Mouse (Mus musculus): ENCODE measurements around the gene Smim5.

Smim5 gene

GRCm38 (mm10) chr11:115921986-115922385 is 22.2 kb downstream of the Smim5 start:
- no peak for DNase-seq (ENCODE audit: low spot score in 2 of 2)

DNA sequence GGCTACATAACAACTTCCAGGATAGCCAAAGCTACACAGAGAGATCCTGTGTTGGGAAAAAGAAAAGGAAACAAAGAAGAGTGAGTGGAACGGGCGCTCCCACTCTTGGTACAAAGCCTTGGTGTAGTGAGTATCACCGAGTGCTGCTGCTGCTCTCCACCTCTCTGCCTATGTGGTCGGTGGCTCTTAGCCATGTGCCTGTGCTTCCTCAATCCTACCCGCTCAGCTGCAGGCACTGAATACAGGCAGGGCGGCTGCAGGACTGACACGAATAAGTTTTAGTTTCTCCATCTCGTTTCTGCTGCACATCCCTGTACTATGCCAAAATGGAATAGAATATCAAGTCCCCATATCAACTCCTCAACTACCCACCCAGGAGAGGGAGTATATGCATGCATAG is 29.3 kb downstream of the Smim5 start:
- peak in 1 of 2 experiments; percentile 30 for DNase-seq (ENCODE audit: low spot score in 2 of 2)

DNA sequence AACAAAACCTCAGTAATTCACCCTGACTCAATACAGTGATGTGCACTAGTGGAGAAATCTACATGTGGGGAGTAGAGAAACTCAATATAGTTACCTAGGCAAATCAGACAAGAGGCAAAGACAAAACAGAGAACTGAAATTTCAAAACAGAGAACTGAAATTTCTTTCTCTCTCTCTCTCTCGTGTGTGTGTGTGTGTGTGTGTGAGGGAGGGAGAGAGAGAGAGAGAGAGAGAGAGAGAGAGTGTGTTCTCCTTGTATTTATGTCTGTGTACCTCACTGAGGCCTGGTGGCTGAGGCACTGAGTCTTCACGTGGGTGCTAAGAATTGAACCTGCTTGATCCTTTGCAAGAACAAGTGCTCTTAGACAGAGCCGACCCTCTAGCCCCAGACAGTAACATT is 30.1 kb downstream of the Smim5 start:
- no peak for DNase-seq (ENCODE audit: low spot score in 2 of 2)

DNA sequence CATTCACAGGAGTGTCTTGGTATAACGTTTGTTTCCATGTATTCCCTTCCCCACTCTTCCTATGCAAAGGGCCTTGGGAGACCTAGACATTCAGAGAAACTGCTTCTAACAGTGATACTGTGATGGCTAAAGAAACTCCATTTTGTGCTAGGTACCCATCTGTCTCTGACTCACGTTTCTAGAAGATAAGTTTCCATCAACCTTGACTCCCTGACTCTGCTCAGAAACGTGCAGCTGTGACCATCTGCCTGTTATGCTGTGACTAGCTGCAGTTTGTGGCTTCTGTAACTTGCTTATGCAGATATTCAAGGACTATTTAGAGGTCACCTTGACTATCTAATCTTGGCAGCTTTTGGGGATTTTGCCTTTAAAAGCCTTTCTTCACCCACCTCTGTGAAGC is 31.5 kb downstream of the Smim5 start:
- DNase-seq (ENCODE audit: low spot score in 2 of 2): no peak

GRCm38 (mm10) chr11:115933108-115933746 is 33.5 kb downstream of the Smim5 start, which contains the start of the genes Sap30bp and Recql5:
TSS of gene Sap30bp (plus strand) at chr11:115933282.
TSS of gene Recql5 (minus strand) at chr11:115933477.
- DNase-seq (ENCODE audit: low spot score in 2 of 2): peak; percentile 92 to 97

DNA sequence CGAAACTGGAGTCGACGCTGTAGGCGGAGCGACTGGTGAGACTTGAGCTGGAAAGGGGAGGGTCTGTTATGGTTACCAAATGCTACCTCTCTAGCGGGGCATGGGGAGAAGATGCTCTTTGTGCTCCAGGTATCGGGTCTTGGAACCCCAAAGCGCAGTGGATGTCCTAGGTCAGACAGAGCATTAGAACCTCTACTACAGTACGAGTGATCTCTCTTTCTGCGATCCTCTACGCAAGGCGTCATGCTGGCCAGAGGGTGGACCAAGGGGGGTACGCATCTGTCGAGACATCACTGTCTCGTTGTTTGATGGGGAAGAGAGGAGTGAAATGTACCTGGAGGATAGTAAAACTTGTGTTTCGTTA is 34.0 kb downstream of the Smim5 start:
- DNase-seq (ENCODE audit: low spot score in 2 of 2): no peak

DNA sequence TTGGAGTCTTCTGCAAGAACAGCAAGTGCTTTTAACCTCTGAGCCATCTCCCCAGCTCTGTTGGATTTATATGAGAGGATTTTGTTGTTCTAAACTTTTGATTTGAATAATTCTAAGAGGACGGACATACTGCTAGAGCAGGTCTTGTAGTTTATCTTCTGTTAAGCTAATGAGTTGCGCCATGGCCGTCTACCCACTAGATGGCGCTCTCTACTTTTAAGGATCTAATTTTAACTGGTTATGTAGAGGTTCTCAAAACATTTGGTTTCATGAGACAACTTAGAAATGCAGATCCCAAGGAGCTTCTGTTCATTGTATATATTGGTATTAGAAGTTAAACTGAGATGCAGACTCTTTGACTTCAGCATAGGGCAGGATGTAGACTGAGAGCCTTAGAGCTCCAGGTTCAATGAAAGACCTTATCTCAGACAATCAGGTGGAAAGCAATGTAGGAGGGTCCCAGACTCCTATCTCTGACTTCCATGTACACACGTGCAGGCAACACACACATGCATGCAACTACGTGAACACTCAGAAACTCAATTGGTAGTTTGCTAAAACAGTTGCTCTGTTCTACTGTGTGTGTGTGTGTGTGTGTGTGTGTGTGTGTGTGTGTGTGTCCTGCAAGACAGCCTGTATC is 40.0 kb downstream of the Smim5 start:
- DNase-seq (ENCODE audit: low spot score in 2 of 2): peak; percentile 37 to 61

DNA sequence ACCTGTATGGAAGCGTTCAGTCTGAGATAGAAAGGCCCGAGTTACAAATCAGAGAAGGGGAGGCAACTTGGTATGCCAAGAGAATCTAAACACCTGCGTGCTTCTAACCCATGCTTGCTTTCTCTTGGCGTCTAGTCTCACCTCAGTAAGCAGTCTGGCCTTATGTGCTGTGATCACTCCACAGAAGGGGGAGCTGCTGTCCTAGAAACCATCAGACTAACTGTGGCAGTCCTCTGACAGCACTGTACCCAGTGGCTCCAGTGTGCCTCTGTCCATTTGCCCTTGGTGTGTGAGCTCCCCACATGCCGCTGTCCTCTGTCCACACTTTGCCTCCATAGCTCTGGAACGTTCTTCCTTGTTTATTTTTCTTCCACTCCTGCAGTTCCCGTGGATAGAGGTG is 42.2 kb downstream of the Smim5 start:
- no peak for DNase-seq (ENCODE audit: low spot score in 2 of 2)

GRCm38 (mm10) chr11:115945247-115945646 is 45.5 kb downstream of the Smim5 start:
- no peak for DNase-seq (ENCODE audit: low spot score in 2 of 2)

- no peak for DNase-seq (ENCODE audit: low spot score in 2 of 2)
These were observed 46.6 kb downstream of the Smim5 start for GRCm38 (mm10) chr11:115946221-115946828.

GRCm38 (mm10) chr11:115948316-115948715 is 48.5 kb downstream of the Smim5 start:
- no peak for DNase-seq (ENCODE audit: low spot score in 2 of 2)

- no peak for DNase-seq (ENCODE audit: low spot score in 2 of 2)
These were observed 51.0 kb downstream of the Smim5 start for GRCm38 (mm10) chr11:115950719-115951118.

DNA sequence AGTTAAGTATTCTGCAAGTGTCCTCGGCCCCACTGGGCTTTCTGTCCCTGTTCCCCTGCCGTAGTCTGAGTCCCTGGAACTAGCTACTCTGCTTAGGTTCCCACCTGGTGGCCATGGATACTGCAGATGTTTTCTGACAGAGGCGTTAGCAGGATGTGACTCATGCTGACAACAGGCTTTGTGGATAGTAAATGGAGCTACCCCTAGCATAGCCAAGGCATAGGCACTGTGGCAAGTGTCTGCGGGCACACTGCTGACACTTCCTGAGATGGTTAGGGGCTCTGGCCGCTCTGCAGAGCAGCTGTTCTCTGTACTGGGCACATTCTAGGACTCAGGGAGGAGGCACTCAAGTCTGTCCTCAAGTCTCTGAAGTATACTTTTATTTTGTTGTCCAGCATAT is 54.9 kb downstream of the Smim5 start:
- no peak for DNase-seq (ENCODE audit: low spot score in 2 of 2)

GRCm38 (mm10) chr11:115955195-115955858 is 55.6 kb downstream of the Smim5 start:
- no peak for DNase-seq (ENCODE audit: low spot score in 2 of 2)
